ENCODE assay signal across 9 mouse cellular contexts in genomic region chr4:142392924-142393323, GRCm38 (mm10).
DNase-seq lines count a peak whose midpoint lies in the region; ATAC-seq lines count a peak whose summit lies in the region.
"Had no signal": no experiment of that assay in that cellular context is flagged by ENCODE, and none has a peak within 500 bp of the region (broad histone marks: within the 10 kb centered on the region; RNA-seq: fewer than 3 reads in every experiment).

No protein-coding gene starts in this region.

- H3K9me3 ChIP-seq in midbrain, embryonic 14.5 days (ENCODE audit: control insufficient read depth, low read length), result no peaks in the 10 kb centered on the region
- no peaks in the 10 kb centered on the region for H3K9me3 ChIP-seq in midbrain, embryonic 16.5 days (replicated peaks; ENCODE audit: control insufficient read depth, low read length, poor library complexity, severe bottlenecking)
- H3K9me3 ChIP-seq: lung, embryonic 15.5 days had no signal

- no peaks in the 10 kb centered on the region; the same call in 1 of the 2 replicates for H3K4me1 ChIP-seq in midbrain, embryonic 14.5 days (ENCODE audit: control insufficient read depth, insufficient read depth, low read length)
- peaks cover 10% of the 10 kb centered on the region; the same call in 1 of the 2 replicates for H3K4me1 ChIP-seq in midbrain, embryonic 16.5 days (ENCODE audit: control insufficient read depth, insufficient read depth, low read length)
- H3K4me1 ChIP-seq: lung, embryonic 15.5 days had no signal

- H3K4me2 ChIP-seq in midbrain, embryonic 14.5 days (ENCODE audit: low read length), result no peak overlapping the region
- no peak overlapping the region for H3K4me2 ChIP-seq in midbrain, embryonic 16.5 days (ENCODE audit: low read length)
- H3K4me2 ChIP-seq: lung, embryonic 15.5 days had no signal

- no peaks in the 10 kb centered on the region for H3K27me3 ChIP-seq in midbrain, embryonic 14.5 days (ENCODE audit: control insufficient read depth, insufficient read depth, low read length)
- no peaks in the 10 kb centered on the region for H3K27me3 ChIP-seq in midbrain, embryonic 16.5 days (ENCODE audit: control insufficient read depth, insufficient read depth, low read depth, low read length)
- H3K27me3 ChIP-seq: lung, embryonic 15.5 days had no signal

- no peaks in the 10 kb centered on the region for H3K36me3 ChIP-seq in midbrain, embryonic 14.5 days (ENCODE audit: control insufficient read depth, insufficient read depth, low read length)
- H3K36me3 ChIP-seq in midbrain, embryonic 16.5 days (ENCODE audit: control insufficient read depth, insufficient read depth, low read length), result no peaks in the 10 kb centered on the region; the same call in 1 of the 2 replicates
- H3K36me3 ChIP-seq: lung, embryonic 15.5 days had no signal

- ATAC-seq in midbrain, embryonic 14.5 days (ENCODE audit: low FRiP score, low TSS enrichment), result no peak
- no peak for ATAC-seq in midbrain, embryonic 16.5 days

- no peak overlapping the region for H3K27ac ChIP-seq in midbrain, embryonic 14.5 days (replicated peaks; ENCODE audit: low read depth, low read length)
- no peak overlapping the region for H3K27ac ChIP-seq in midbrain, embryonic 16.5 days (ENCODE audit: low read length)
- H3K27ac ChIP-seq: lung, embryonic 15.5 days had no signal

- 52% methylated on average over 2 of the region's 2 CpGs for WGBS in midbrain, embryonic 14.5 days
- 46% methylated on average over 2 of the region's 2 CpGs for WGBS in midbrain, embryonic 16.5 days

- H3K9ac ChIP-seq in midbrain, embryonic 14.5 days (replicated peaks; ENCODE audit: low read length), result no peak overlapping the region
- no peak overlapping the region for H3K9ac ChIP-seq in midbrain, embryonic 16.5 days (ENCODE audit: low read depth, low read length)
- H3K9ac ChIP-seq: lung, embryonic 15.5 days had no signal

- H3K4me3 ChIP-seq in midbrain, embryonic 14.5 days (replicated peaks; ENCODE audit: low read depth, low read length), result no peak overlapping the region
- no peak overlapping the region for H3K4me3 ChIP-seq in midbrain, embryonic 16.5 days (ENCODE audit: low read depth, low read length)
- H3K4me3 ChIP-seq: lung, embryonic 15.5 days had no signal

- peak; percentile 31 for DNase-seq in adrenal gland, adult 18-20 months (ENCODE audit: low spot score in 2 of 2)
- DNase-seq in adrenal gland, postnatal 4 days (ENCODE audit: low spot score in 2 of 2), result no peak
- peak; percentile 72 for DNase-seq in midbrain, embryonic 14.5 days
- DNase-seq in embryo, embryonic 9.5 days (ENCODE audit: extremely low spot score), result peak; percentile 41
- DNase-seq in kidney, postnatal 4 days, result peak; percentile 50 to 59
- peak; percentile 52 for DNase-seq in lung, postnatal 10 days
- no peak for DNase-seq in thymus, postnatal 10 days (ENCODE audit: low spot score in 2 of 2)

Comparison
In these comparisons a context has a peak if more than half of its experiments do, and no peak if none do; other contexts are left out.
1. DNase-seq: peak in adrenal gland, adult 18-20 months (2 of 2), midbrain, embryonic 14.5 days (single experiment), embryo, embryonic 9.5 days (single experiment), kidney, postnatal 4 days (2 of 2) and lung, postnatal 10 days (single experiment); none in adrenal gland, postnatal 4 days (0 of 2) and thymus, postnatal 10 days (0 of 2).